Mouse (Mus musculus) forebrain, postnatal 0 days (tissue): ENCODE results near the gene Col25a1. TPM values are rescaled to one million over a fixed set of nuclear protein-coding genes. Genes with fewer than 3 reads are reported as not detected.
A peak's percentile ranks its signal among the peaks of the same experiment; 100 is the strongest.

Source experiments
- ATAC-seq: fragments of 200-750 bp; cut with Nextera tagmentation; 2 replicates; pipeline ENCODE4 v1.8.0; 2017; ENCODE audit warnings: mild to moderate bottlenecking, moderate library complexity
- DNase-seq: peaks from one replicate; pipeline ENCODE4 v3.0.0-alpha.2; 2015
- H3K27ac ChIP-seq: fragments of 300-500 bp; sonication (generic); 2 replicates; pipeline ENCODE4 v1.5.1; 2014; ENCODE audit warnings: low read depth, mild to moderate bottlenecking, antibody characterized with exemption, low read length, moderate library complexity, mixed read lengths
- H3K27me3 ChIP-seq: fragments of 300-500 bp; sonication (generic); 2 replicates; pipeline ENCODE4 v1.6.1; 2014; ENCODE audit warnings: mild to moderate bottlenecking, low read length, mixed read lengths; ENCODE audit not compliant: insufficient read depth
- H3K36me3 ChIP-seq: fragments of 300-500 bp; sonication (generic); 2 replicates; pipeline ENCODE4 v1.6.1; 2014; ENCODE audit warnings: mild to moderate bottlenecking, moderate library complexity; ENCODE audit not compliant: insufficient read depth
- H3K4me1 ChIP-seq: fragments of 300-500 bp; sonication (generic); 2 replicates; pipeline ENCODE4 v1.6.1; 2014; ENCODE audit warnings: antibody characterized with exemption; ENCODE audit not compliant: insufficient read depth
- H3K4me2 ChIP-seq: fragments of 300-500 bp; sonication (generic); 2 replicates; pipeline ENCODE4 v1.6.1; 2014; ENCODE audit warnings: low read depth, mild to moderate bottlenecking, moderate library complexity
- H3K4me3 ChIP-seq: fragments of 300-500 bp; sonication (generic); 2 replicates; pipeline ENCODE4 v1.5.1; 2014; ENCODE audit warnings: low read depth, low read length, mixed read lengths
- H3K9ac ChIP-seq: fragments of 300-500 bp; sonication (generic); 2 replicates; pipeline ENCODE4 v1.6.1; 2014; ENCODE audit warnings: mild to moderate bottlenecking
- H3K9me3 ChIP-seq: fragments of 300-500 bp; sonication (generic); 2 replicates; pipeline ENCODE4 v1.6.1; 2016; ENCODE audit warnings: low read length
- CTCF ChIP-seq: sonication (generic); IDR thresholded peaks from 2 replicates; pipeline ENCODE4 v1.5.1; 2016; ENCODE audit warnings: antibody characterized with exemption, control low read depth, low read depth
- WGBS: fragments of 180-500 bp; shearing (Covaris S2); extraction: QIAGEN DNeasy Blood & Tissue Kit; methylation state at CpG from one replicate; pipeline ENCODE4 v1.1.7; 2014; 5-methylcytosine and 5-hydroxymethylcytosine counted together
- polyA plus RNA-seq: library from polyadenylated mRNA; unstranded; fragments of >200 nt; fragmentation: Nextera tagmentation; extraction: Ambion mirVana; gene quantifications from 2 replicates; pipeline ENCODE4 v1.2.1, GENCODE M21; 2015
- total RNA-seq: library from RNA; depleted of rRNA; stranded (reverse); fragments of >200 nt; gene quantifications from 2 replicates; pipeline ENCODE4 v1.2.3, GENCODE M21; 2014; rRNA removed

The Col25a1 gene
- total and polyA plus RNA-seq, 2 experiments from 2014 or later: 5.7 to 23.7 TPM

- no peak for DNase-seq
- no peaks in the 10 kb centered on the region for H3K36me3 ChIP-seq
- H3K27me3 ChIP-seq: no peaks in the 10 kb centered on the region
- no peak for ATAC-seq
- WGBS: 5% methylated on average over 10 of the region's 10 CpGs
- H3K9me3 ChIP-seq: no peaks in the 10 kb centered on the region
- no peak for TF ChIP-seq CTCF
- no peaks in the 10 kb centered on the region for H3K4me1 ChIP-seq
- H3K27ac ChIP-seq: no peak within 1 kb of the TSS
- H3K9ac ChIP-seq: no peak within 1 kb of the TSS
- H3K4me2 ChIP-seq: peak within 1 kb of the TSS; percentile 33
- H3K4me3 ChIP-seq: 0 out of 2 replicates have a peak within 1 kb of the TSS, but pooled peaks have one; percentile 7
These were observed 486.2 kb downstream of the Col25a1 start, which contains the start of gene Etnppl for GRCm38 (mm10) chr3:130617439-130617898. Etnppl (plus strand) TSS chr3:130617448.

GRCm38 (mm10) chr3:130620517-130621146 lies 489.3 kb downstream of the Col25a1 start:
- Histone ChIP-seq H3K4me3 (no peak overlapping the region), H3K27ac (no peak overlapping the region), H3K9me3 (no peaks in the 10 kb centered on the region), H3K36me3 (no peaks in the 10 kb centered on the region), H3K4me1 (no peaks in the 10 kb centered on the region), H3K9ac (no peak overlapping the region), H3K4me2 (peak overlapping the region; percentile 15; the same call in 1 of the 2 replicates), H3K27me3 (no peaks in the 10 kb centered on the region)
- ATAC-seq (no peak), DNase-seq (peak; percentile 4)
- WGBS: 49% methylated on average over 12 of the region's 12 CpGs
- no peak for TF ChIP-seq CTCF

GRCm38 (mm10) chr3:130628358-130628757 lies 497.1 kb downstream of the Col25a1 start:
- no peaks in the 10 kb centered on the region for H3K9me3 ChIP-seq
- WGBS: 91% methylated on average over 5 of the region's 5 CpGs
- TF ChIP-seq CTCF: no peak

GRCm38 (mm10) chr3:130633859-130634258 lies 502.6 kb downstream of the Col25a1 start:
- 62% methylated on average over 5 of the region's 5 CpGs for WGBS
- Histone ChIP-seq H3K4me1 (no peaks in the 10 kb centered on the region), H3K27ac (no peak overlapping the region), H3K9ac (no peak overlapping the region), H3K27me3 (no peaks in the 10 kb centered on the region), H3K4me3 (no peak overlapping the region), H3K36me3 (no peaks in the 10 kb centered on the region), H3K4me2 (no peak overlapping the region), H3K9me3 (no peaks in the 10 kb centered on the region)
- ATAC-seq (peak; percentile 23; the same call in 1 of the 2 replicates), DNase-seq (no peak)
- no peak for TF ChIP-seq CTCF

More at GRCm38 (mm10) chr3:130628358-130628757, 497.1 kb downstream of the Col25a1 start:
- ATAC-seq (no peak), DNase-seq (no peak)
- Histone ChIP-seq H3K27ac (no peak overlapping the region), H3K27me3 (no peaks in the 10 kb centered on the region), H3K9ac (no peak overlapping the region), H3K4me3 (no peak overlapping the region), H3K36me3 (no peaks in the 10 kb centered on the region), H3K4me2 (no peak overlapping the region), H3K4me1 (no peaks in the 10 kb centered on the region)

- DNase-seq (no peak), ATAC-seq (no peak)
- Histone ChIP-seq H3K4me1 (no peaks in the 10 kb centered on the region), H3K4me3 (no peak overlapping the region), H3K4me2 (no peak overlapping the region), H3K9ac (no peak overlapping the region), H3K36me3 (no peaks in the 10 kb centered on the region), H3K9me3 (no peaks in the 10 kb centered on the region), H3K27ac (no peak overlapping the region), H3K27me3 (no peaks in the 10 kb centered on the region)
- 55% methylated on average over 11 of the region's 11 CpGs for WGBS
- no peak for TF ChIP-seq CTCF
These were observed 515.0 kb downstream of the Col25a1 start for GRCm38 (mm10) chr3:130646110-130646810.

Other genes starting within 250 kb of the Col25a1 start
- 4.6 and 8.1 TPM in 2 replicates for gene Casp6, start 230.1 kb upstream of the Col25a1 start, total RNA-seq
- gene Casp6, start 230.1 kb upstream of the Col25a1 start, polyA plus RNA-seq: 17.6 and 19.7 TPM in 2 replicates
- 6.9 and 8.5 TPM in 2 replicates for gene Mcub, start 161.3 kb upstream of the Col25a1 start, total RNA-seq
- 10.3 and 10.9 TPM in 2 replicates for gene Mcub, start 161.3 kb upstream of the Col25a1 start, polyA plus RNA-seq
- 33.5 and 34.0 TPM in 2 replicates for gene Sec24b, start 69.9 kb upstream of the Col25a1 start, total RNA-seq
- gene Sec24b, start 69.9 kb upstream of the Col25a1 start, polyA plus RNA-seq: 18.1 and 24.3 TPM in 2 replicates